Mouse (Mus musculus) kidney, adult 2 months (tissue): Measurements from ENCODE around the gene Elovl2. TPM values are rescaled to one million over a fixed set of nuclear protein-coding genes. Genes with fewer than 3 reads are reported as not detected.
"Not testable (repeated sequence)": the region's sequence is repeated elsewhere in the genome, so short reads cannot be mapped to it uniquely, and the experiment has no call there.

Experiments used
- DNase-seq: peaks from one replicate; pipeline ENCODE4 v3.0.0; 2021
- H3K27ac ChIP-seq: fragments of 200-500 bp; 2 replicates; pipeline ENCODE4 v1.5.1; 2012; ENCODE audit warnings: low read depth, low read length, control low read depth, inconsistent platforms; ENCODE audit not compliant: insufficient read depth
- H3K27me3 ChIP-seq: fragments of 200-500 bp; replicated peaks from 2 replicates; pipeline ENCODE4 v1.6.1; 2012; ENCODE audit warnings: mild to moderate bottlenecking, moderate library complexity, low read length, inconsistent platforms; ENCODE audit not compliant: control insufficient read depth, insufficient read depth
- H3K36me3 ChIP-seq: fragments of 200-500 bp; 2 replicates; pipeline ENCODE4 v1.6.1; 2012; ENCODE audit warnings: mild to moderate bottlenecking, moderate library complexity, low read length, inconsistent platforms; ENCODE audit not compliant: control insufficient read depth, insufficient read depth
- H3K4me1 ChIP-seq: fragments of 200-500 bp; 2 replicates; pipeline ENCODE4 v1.6.1; 2011; ENCODE audit warnings: low read length; ENCODE audit not compliant: control insufficient read depth, insufficient read depth
- H3K4me3 ChIP-seq: fragments of 200-500 bp; 2 replicates; pipeline ENCODE4 v1.5.1; 2011; ENCODE audit warnings: mild to moderate bottlenecking, low read depth, low read length, control low read depth; ENCODE audit not compliant: insufficient read depth
- CTCF ChIP-seq: fragments of 200-500 bp; conservative IDR thresholded peaks from 2 replicates; pipeline ENCODE4 v1.5.1; 2011; ENCODE audit warnings: low read depth, mild to moderate bottlenecking, control low read depth, low read length, moderate library complexity, mixed read lengths; ENCODE audit not compliant: insufficient read depth, insufficient read length
- POLR2A ChIP-seq: fragments of 200-500 bp; IDR thresholded peaks from one replicate; pipeline ENCODE4 v1.6.1; 2011; ENCODE audit warnings: low read depth, low read length, control low read depth
- WGBS: fragments of 180-500 bp; shearing (Covaris S2); methylation state at CpG from one replicate; pipeline ENCODE4 v1.1.7; 2018; 5-methylcytosine and 5-hydroxymethylcytosine counted together
- polyA plus RNA-seq: library from polyadenylated mRNA; depleted of rRNA; stranded (reverse); fragments of >200 nt; gene quantifications from 2 replicates; pipeline ENCODE4 v1.2.3, GENCODE M21; 2012

Elovl2 gene
- polyA plus RNA-seq, 1 experiment: 31.7 TPM

DNA sequence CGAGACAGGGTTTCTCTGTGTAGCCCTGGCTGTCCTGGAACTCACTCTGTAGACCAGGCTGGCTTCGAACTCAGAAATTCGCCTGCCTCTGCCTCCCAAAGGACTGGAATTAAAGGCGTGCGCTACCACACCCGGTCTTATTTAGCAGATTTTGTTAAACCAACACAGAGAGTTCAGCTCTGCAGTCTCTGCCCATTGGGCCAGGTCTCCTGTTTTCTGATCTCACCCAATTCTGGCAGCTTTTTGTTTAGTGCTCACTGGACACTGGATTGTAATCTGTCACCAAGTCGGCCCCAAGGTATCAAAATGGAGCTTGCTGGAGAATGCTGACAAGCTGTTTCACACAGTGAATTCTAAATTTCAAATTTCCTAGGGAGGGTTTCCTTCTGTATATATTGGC is 32.5 kb upstream of the Elovl2 start:
- Histone ChIP-seq H3K36me3 (no peaks in the 10 kb centered on the region), H3K4me1 (peaks cover 3% of the 10 kb centered on the region; the same call in 1 of the 2 replicates), H3K27me3 (no peaks in the 10 kb centered on the region), H3K27ac (no peak overlapping the region), H3K4me3 (no peak overlapping the region)
- DNase-seq: no peak
- WGBS: 93% methylated on average over 7 of the region's 7 CpGs
- TF ChIP-seq POLR2A: no peak
- TF ChIP-seq CTCF: no peak

GRCm38 (mm10) chr13:41252141-41252540 is 31.9 kb upstream of the Elovl2 start:
- 82% methylated on average over 6 of the region's 6 CpGs for WGBS
- H3K4me3 ChIP-seq: no peak overlapping the region
- no peak overlapping the region for H3K27ac ChIP-seq
- H3K27me3 ChIP-seq: no peaks in the 10 kb centered on the region
- DNase-seq: no peak
- TF ChIP-seq POLR2A (no peak), CTCF (no peak)
- no peaks in the 10 kb centered on the region for H3K36me3 ChIP-seq
- peaks cover 3% of the 10 kb centered on the region; the same call in 1 of the 2 replicates for H3K4me1 ChIP-seq

GRCm38 (mm10) chr13:41251667-41252066 is 31.5 kb upstream of the Elovl2 start:
- no peaks in the 10 kb centered on the region for H3K36me3 ChIP-seq
- H3K27ac ChIP-seq: no peak overlapping the region
- peaks cover 3% of the 10 kb centered on the region; the same call in 1 of the 2 replicates for H3K4me1 ChIP-seq
- DNase-seq: no peak
- H3K27me3 ChIP-seq: no peaks in the 10 kb centered on the region
- TF ChIP-seq CTCF: no peak
- TF ChIP-seq POLR2A: no peak
- WGBS: 74% methylated on average over 5 of the region's 5 CpGs
- H3K4me3 ChIP-seq: no peak overlapping the region

DNA sequence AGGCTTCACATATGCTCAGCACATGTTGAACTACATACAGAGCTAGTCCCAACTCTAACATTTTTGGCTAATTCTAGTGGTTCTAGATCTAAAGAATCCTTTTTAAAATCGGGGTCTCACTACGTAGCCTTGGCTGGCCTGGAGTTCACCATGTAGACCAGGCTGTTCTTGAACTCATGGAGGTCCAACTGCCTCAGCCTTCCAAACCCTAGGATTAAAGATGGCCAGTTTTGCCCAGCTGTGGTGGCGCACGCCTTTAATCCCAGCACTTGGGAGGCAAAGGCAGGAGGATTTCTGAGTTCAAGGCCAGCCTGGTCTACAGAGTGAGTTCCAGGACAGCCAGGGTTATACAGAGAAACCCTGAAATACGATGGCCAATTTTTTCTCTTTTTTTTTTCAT is 31.0 kb upstream of the Elovl2 start:
- H3K36me3 ChIP-seq, H3K27ac ChIP-seq, H3K4me3 ChIP-seq, H3K27me3 ChIP-seq, DNase-seq, H3K4me1 ChIP-seq: not testable (repeated sequence)
- WGBS: 98% methylated on average over 5 of the region's 5 CpGs

DNA sequence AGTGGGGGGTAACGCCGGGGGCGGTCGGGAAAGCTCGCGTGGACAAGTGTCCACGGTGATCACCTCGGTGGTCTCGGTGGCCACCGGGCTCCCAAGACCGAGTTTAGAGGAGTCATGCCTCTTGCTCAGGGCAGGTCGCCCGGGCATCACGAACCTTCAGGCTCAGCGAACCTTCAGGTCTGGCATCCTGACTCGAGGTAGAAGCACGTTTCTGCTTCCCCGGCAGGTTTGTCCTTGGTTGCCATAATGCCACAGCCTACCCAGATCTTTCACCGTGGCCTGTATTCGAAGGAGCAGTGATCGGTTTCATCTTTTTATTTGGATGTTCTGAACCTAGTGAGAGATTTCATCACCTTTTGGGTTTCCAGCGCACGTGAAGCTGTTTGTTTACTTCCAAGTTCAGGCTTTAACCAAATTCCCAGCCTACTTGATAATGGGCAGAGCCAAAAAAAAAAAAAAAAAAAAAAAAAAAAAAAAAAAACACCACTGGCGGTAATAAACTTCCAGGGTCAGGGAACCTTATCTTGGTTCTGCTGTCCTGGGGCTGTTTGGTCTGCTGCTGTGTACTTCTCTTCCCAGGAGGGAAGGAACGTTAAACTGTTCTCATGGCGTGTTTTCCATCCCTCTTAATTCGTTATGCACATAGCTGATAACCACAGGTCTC is 30.2 kb upstream of the Elovl2 start:
- WGBS: 1% methylated on average over 27 of the region's 27 CpGs
- DNase-seq: peak; percentile 52
- H3K36me3 ChIP-seq: no peaks in the 10 kb centered on the region
- peaks cover 3% of the 10 kb centered on the region; the same call in 1 of the 2 replicates for H3K4me1 ChIP-seq
- peak overlapping the region; percentile 37; the same call in 1 of the 2 replicates for H3K27ac ChIP-seq
- TF ChIP-seq CTCF: no peak
- no peak for TF ChIP-seq POLR2A
- peak overlapping the region; percentile 92 for H3K4me3 ChIP-seq
- no peaks in the 10 kb centered on the region for H3K27me3 ChIP-seq

- Histone ChIP-seq H3K27me3 (no peaks in the 10 kb centered on the region), H3K4me3 (peak within 1 kb of the TSS; percentile 92), H3K36me3 (no peaks in the 10 kb centered on the region), H3K4me1 (peaks cover 3% of the 10 kb centered on the region; the same call in 1 of the 2 replicates), H3K27ac (peak within 1 kb of the TSS; percentile 95)
- under 1% methylated on average over 75 of the region's 78 CpGs for WGBS
- TF ChIP-seq CTCF (peak; percentile 30; the same call in 1 of the 2 replicates), POLR2A (peak; percentile 23)
- DNase-seq: peak; percentile 97
Observed at GRCm38 (mm10) chr13:41249538-41250317, 29.5 kb upstream of the Elovl2 start, which contains the start of gene Smim13. Smim13 (plus strand) TSS chr13:41249844.
